Mouse (Mus musculus) thymus, postnatal 36 days (tissue): ENCODE data around the gene Itpk1.

ENCODE experiments used
- DNase-seq, 2 experiments: peaks; one replicate each; pipeline ENCODE4 v3.0.0; 2022; ENCODE audit warnings: mixed read lengths in 2 of 2

Gene Itpk1

GRCm38 (mm10) chr12:102713153-102713865 lies 8.6 kb upstream of the Itpk1 start:
- DNase-seq = no peak

GRCm38 (mm10) chr12:102710851-102711375 lies 6.2 kb upstream of the Itpk1 start:
- no peak for DNase-seq

DNA sequence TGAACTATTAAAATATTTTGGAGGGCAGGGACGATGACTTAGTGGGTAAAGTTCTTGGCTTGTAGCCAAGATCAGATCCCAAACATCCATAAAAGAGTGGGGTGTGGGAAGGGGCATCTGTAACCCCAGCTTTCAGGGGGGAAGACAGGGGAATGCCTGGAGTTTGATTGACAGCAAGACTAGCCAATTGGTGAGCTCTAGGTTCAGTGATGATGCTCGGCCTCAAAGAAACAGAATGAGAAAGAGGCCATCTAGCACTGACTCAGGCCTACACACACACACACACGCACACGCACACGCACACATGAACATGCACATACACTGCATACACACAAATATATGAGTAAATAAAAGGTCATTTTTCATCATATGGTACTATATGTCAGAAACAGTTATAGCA lies 5.2 kb upstream of the Itpk1 start:
- DNase-seq = no peak

DNA sequence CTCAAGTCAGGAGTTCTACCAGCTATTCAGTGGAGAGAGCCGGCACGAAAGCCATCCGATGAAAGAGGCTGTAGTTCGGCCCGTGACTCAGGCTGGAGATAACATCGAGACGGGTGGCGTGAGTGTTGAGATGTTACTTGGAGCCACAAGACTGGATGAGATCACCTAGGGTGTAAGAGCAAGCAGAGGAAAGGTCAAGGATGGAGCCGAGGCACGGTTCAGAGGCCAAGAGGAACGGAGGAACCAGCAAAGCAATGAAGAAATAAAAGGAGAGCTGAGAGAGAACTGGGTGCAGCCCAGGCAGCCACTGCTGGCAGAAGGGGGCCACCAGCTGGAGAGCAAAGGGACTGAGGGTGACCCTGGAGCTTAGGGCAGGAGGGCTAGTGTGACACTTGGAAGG lies 3.5 kb upstream of the Itpk1 start:
- no peak for DNase-seq

DNA sequence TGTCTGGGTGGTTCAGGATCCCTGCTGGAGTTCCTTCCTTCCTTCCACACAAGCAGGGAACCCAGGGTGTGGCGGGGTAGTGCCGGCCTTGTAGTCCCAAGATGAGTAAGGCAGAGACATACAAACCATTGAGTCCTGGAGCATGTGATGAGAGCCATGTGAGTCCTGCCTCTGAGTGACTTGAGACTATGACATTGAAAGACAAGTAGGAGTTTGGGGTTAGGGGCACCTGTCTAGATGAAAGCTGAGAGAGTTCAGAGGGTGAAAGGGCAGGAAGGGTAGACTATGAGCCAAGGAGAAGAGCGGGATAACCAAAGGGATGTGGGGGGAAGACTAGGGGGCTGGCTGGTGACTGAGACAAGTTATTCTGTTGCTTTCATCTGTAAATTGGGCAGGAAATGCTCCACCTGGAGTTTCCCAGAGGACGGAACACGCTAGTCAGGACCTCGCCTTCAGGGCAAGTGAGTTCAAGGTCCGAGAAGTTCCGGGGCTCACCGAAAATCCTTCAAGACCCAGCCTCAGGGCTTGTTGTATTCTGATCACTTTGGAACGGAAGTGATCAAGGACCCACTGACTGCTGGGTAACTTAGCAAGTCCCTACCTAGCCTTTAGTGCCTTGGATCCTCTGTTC lies 2.2 kb upstream of the Itpk1 start:
- no peak for DNase-seq

GRCm38 (mm10) chr12:102705906-102706640 lies 1.3 kb upstream of the Itpk1 start:
- DNase-seq = no peak

GRCm38 (mm10) chr12:102705216-102705871 lies 614 bp upstream of the Itpk1 start:
- DNase-seq = peak; percentile 88 to 89

DNA sequence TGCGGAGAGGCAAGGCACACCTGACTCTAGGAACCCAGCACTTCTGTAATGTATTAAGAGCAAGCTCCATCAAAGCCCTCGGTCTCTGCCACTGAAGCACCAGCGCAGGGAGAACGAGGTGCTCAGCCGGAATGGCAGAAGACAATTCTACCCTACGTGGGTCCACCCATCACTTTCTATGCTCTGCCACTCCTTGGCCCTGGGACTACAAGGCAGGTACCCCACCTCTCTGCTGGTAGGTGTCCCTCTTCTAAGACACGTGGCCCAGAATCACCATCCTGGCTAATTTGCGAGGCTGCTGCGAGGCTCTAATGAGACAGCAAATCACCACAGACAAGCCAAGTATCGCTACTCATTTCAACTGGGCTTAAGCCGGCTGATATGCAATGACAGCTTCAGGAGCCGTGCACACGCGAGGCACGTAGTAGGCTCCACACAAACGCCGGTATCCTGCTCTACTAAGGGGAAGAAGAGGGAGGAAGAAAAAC lies 765 bp downstream of the Itpk1 start:
- peak in 1 of 2 experiments; percentile 28 for DNase-seq

DNA sequence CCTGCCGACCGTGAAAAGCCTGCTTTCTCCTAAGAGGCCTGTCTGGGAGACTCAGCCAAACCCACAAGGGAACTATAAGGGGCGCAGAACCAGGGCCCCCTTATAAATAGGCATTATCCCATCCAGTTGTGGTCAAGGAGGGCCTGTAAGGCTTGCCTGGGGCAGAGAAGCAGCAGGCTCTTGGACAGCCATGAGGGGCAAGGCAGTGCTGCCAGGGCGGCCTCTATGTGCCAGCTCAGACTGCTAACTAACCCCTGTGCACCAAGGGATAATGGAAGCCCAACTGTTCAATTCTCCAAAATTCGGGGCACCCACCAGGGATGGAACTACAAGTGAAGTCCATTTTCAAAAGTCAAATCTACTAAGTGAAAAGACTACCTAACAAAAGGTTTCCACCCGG lies 1.3 kb downstream of the Itpk1 start:
- DNase-seq = no peak

DNA sequence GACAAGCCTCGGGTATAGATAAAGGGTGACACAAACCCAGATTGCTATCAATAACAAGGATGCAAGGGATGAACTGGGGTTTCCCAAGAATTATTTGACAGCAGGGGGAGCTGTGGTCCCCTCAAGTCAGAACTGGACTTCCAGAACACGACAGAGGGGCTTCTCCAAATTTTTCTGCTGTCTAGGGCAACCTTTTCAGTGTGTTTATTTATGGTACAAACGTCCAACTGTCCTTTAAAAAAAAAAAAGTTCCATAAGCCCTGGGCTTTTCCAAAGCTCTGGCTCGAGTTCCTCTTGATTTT lies 1.7 kb downstream of the Itpk1 start:
- DNase-seq = no peak

DNA sequence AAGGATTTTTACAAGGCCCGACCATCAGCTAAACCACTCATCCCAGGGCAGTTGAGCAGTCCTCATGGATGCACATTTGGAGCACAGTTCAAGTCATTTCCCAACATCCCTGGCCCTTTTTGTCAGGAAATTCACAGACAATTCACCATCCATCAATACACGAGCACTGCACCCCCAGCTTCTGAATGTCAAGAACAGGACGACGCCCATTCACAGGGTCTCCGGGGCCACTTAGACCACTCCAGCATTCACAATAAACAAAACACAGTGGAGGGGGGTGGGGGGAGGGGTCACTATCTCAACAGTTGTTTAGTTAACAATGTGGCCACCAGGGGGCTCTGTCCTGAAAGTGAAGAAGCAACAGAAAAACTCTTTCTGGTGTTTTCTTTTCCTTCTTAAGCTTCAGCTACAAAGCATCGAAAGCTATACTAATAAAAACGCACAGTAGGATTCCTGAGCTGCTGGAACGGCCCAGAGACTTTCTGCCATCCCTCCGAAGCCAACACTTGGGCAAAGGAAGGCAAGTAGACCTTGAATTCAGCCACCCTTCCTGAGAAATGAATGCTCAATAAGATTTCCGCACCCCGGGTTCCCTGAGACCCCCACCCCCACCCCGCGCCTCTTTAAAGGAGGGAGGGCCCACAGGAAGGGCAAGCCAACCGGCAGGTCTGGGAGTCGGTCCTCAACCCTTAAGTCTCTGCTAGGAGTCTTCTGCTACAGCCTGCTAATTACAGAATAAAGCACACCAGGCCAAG lies 2.2 kb downstream of the Itpk1 start:
- DNase-seq = peak; percentile 67 to 78

- DNase-seq = no peak
Measured at GRCm38 (mm10) chr12:102701691-102702207, 3.0 kb downstream of the Itpk1 start.

DNA sequence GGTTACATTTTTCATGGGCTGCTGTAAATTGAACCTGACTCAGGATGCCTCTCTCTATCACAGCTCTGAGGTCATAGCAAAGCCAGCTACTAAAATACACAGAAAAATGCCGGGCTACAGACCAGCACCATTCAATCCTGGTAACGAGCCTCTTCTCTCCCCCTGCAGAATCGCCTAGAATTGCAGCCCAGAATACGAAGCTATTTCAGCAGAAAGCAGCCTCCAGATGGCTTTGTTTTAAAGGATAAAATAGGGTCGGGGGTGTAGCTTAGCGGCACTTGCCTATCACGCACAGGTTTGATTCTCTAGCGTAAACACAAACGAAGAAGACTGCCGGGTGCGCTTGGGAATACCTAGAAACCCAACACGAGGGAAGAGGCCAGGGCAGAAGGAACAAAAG lies 4.3 kb downstream of the Itpk1 start:
- no peak for DNase-seq

- DNase-seq = no peak
Measured at GRCm38 (mm10) chr12:102699156-102699555, 5.6 kb downstream of the Itpk1 start.

DNA sequence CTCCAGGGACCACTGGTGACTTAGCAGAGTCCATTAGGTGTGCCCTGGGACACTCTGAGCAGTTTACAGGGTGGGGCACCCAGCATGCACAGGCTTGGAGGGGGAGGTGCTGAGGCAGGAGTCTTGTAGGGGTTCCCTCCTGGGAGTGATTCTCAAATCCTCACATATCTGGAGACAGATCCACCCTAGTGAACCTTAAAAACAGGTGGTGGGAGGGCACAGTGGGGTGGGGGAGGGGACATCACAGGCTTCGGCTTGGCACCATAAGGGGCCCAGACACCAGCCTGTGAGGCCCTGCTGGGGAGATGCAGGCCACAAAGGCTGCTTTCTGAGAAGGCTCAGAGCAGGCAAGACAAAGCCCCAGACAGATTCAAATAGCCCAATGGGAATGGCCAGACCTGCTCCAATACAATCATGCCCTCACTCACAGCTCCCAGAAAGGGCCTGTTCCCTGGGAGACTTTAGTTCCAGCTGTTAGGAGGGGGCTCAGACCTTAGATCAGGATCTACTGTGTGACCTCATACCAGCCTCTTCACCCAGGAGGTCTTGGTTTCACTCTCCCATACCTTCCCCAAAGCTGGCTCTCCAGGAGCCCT lies 6.5 kb downstream of the Itpk1 start:
- peak; percentile 52 to 65 for DNase-seq

- DNase-seq = no peak
Measured at GRCm38 (mm10) chr12:102697381-102697780, 7.3 kb downstream of the Itpk1 start.

DNA sequence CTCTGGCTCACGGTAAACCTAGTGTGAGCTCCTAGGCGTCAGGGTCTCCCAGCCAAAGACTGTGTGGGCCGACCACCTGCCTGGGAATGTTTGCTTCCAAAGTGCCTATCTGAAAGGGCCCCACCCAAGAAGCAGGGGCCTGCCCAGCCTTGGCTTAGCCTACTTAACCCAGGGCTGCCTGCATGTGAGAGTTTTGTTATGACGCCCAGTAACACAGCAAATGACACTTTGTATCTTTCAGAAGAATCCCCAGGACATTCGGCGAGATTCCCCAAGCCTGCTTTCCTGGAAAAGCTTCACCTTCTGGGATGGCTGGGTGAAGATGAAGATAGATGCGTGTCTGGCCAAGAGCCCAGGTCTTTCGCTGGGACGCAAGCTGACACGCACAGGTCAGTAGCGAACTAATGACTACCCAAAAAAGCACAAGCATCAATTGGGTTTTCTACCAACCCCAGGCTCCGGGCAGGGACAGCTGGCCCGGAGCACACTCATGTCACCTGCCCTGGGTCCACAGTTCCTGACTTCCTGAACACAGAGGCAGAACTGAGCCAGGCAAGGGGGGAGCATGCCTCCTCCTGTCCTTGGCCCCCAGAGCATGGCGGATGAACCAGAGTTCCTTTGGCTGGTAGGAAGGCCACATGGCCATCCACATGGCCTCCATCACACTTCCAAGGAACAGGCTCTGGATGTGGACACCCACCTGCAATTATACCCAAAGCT lies 7.9 kb downstream of the Itpk1 start:
- no peak for DNase-seq

GRCm38 (mm10) chr12:102695369-102696239 lies 9.1 kb downstream of the Itpk1 start:
- DNase-seq = peak; percentile 63 to 75

- no peak for DNase-seq
Measured at GRCm38 (mm10) chr12:102691761-102692160, 13.0 kb downstream of the Itpk1 start.

DNA sequence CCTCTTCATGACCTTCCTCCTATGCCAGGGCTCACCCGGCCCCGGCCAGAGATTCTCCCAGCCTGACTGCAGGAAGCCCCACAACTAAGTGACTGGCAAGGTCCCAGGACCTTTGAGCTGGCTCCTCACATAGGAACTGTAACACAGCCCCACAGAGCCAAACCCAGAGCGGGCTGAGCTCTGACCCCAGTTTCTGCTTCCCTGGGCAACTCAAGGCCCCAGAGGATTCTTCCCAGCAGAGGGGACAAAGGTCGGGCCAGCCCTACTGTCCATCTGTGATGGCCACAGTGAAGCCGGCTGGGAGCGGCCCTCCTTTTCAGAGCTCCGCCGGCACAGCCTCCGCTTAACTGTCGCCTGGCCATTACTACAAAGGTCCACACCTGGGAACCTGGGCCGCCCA lies 13.6 kb downstream of the Itpk1 start:
- DNase-seq = no peak
